21 mouse cellular contexts compared by ENCODE assay signal in the genomic region with DNA sequence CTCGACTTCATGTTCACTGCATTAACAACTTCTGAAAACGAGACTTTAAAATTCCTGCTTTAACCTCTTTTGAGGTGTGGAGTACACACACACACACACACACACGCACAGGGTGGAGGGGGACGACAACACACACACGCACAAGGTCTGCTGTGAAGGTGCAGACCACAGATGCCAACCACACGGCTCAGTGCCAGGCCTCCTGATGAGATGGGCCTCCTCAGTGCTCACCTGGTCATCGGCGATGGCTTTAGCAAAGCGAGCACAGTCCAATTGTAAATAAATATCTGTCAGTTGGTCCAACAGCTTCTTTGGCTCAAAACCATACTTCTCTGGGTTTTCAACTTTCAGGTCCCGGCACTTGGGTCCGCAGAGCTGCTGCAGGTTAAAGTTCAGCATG. TPM values are rescaled to one million over a fixed set of nuclear protein-coding genes. Genes with fewer than 3 reads are reported as not detected.
DNase-seq lines count a peak whose midpoint lies in the region; ATAC-seq and TF ChIP-seq lines count a peak whose summit lies in the region.
"Had no signal": no experiment of that assay in that cellular context is flagged by ENCODE, and none has a peak within 500 bp of the region (broad histone marks: within the 10 kb centered on the region; RNA-seq: fewer than 3 reads in every experiment).

No protein-coding gene starts in this region.

- no peak overlapping the region for H3K4me2 ChIP-seq in hindbrain, embryonic 11.5 days (replicated peaks; ENCODE audit: low read depth, low read length)
- H3K4me2 ChIP-seq: embryonic facial prominence, embryonic 12.5 days; forebrain, embryonic 15.5 days; heart, embryonic 11.5 days; heart, embryonic 15.5 days; hindbrain, embryonic 14.5 days; intestine, embryonic 15.5 days had no signal

- no peaks in the 10 kb centered on the region for H3K9me3 ChIP-seq in hindbrain, embryonic 11.5 days (ENCODE audit: control insufficient read depth, low read length)
- H3K9me3 ChIP-seq: embryonic facial prominence, embryonic 12.5 days; forebrain, embryonic 15.5 days; G1E; heart, embryonic 15.5 days; intestine, embryonic 15.5 days had no signal

- ATAC-seq in hindbrain, embryonic 11.5 days (ENCODE audit: low FRiP score), result no peak
- ATAC-seq: CD4-positive, CD25-positive, alpha-beta regulatory T cell, adult 4 months; forebrain, embryonic 15.5 days; intestine, embryonic 15.5 days had no signal

- no peak overlapping the region for H3K9ac ChIP-seq in hindbrain, embryonic 11.5 days (ENCODE audit: low read depth, low read length)
- H3K9ac ChIP-seq: embryonic facial prominence, embryonic 12.5 days; forebrain, embryonic 15.5 days; heart, embryonic 15.5 days; hindbrain, embryonic 14.5 days; intestine, embryonic 15.5 days had no signal

- TF ChIP-seq CTCF in left cerebral cortex, adult 2 months (IDR thresholded peaks at IDR 0.05), result no peak

- H3K27me3 ChIP-seq in hindbrain, embryonic 11.5 days (ENCODE audit: control insufficient read depth, insufficient read depth, low read length), result no peaks in the 10 kb centered on the region
- H3K27me3 ChIP-seq: embryonic facial prominence, embryonic 12.5 days; forebrain, embryonic 15.5 days; heart, embryonic 15.5 days; intestine, embryonic 15.5 days had no signal

- DNase-seq in left cerebral cortex, postnatal 4 days, result peak; percentile 49
- no peak for DNase-seq in left cerebral cortex, adult 2 months (ENCODE audit: extremely low spot score in 1 of 2, low spot score in 2 of 2)
- peak; percentile 64 for DNase-seq in cerebellum, adult 8-10 months
- DNase-seq in cerebellum, postnatal 10 days, result peak; percentile 83
- DNase-seq in B cell, adult 2 months, result no peak
- DNase-seq in hindbrain, embryonic 11.5 days (ENCODE audit: low spot score), result no peak
- DNase-seq in urinary bladder, adult 18-20 months (ENCODE audit: low spot score in 2 of 2), result no peak
- DNase-seq: adrenal gland, adult 8-10 months; adrenal gland, postnatal 36 days; gastrocnemius, postnatal 10 days; heart, adult 2 months; heart, postnatal 14 days; kidney, adult 18-20 months had no signal

- intact Hi-C loops in left cerebral cortex, postnatal 4 days (cut with DNase I), result no loop called here
- intact Hi-C loops in left cerebral cortex, adult 2 months (cut with DNase I), result no loop called here

- H3K36me3 ChIP-seq in hindbrain, embryonic 11.5 days (ENCODE audit: control insufficient read depth, insufficient read depth, low read length), result peaks cover 23% of the 10 kb centered on the region

- 95% methylated on average over 11 of the region's 11 CpGs for WGBS in hindbrain, embryonic 11.5 days

- H3K4me1 ChIP-seq in hindbrain, embryonic 11.5 days (replicated peaks; ENCODE audit: control insufficient read depth, insufficient read depth, low read length), result no peaks in the 10 kb centered on the region
- H3K4me1 ChIP-seq: embryonic facial prominence, embryonic 12.5 days; forebrain, embryonic 15.5 days; intestine, embryonic 15.5 days had no signal

- H3K4me3 ChIP-seq in left cerebral cortex, adult 2 months, result no peak overlapping the region
- H3K4me3 ChIP-seq in hindbrain, embryonic 11.5 days (ENCODE audit: low read depth, low read length), result no peak overlapping the region
- H3K4me3 ChIP-seq: embryonic facial prominence, embryonic 12.5 days; forebrain, embryonic 15.5 days; heart, adult 2 months; heart, embryonic 15.5 days; intestine, embryonic 15.5 days had no signal

- H3K27ac ChIP-seq in left cerebral cortex, adult 2 months, result no peak overlapping the region
- H3K27ac ChIP-seq in hindbrain, embryonic 11.5 days (ENCODE audit: low read depth, low read length), result no peak overlapping the region
- H3K27ac ChIP-seq: embryonic facial prominence, embryonic 12.5 days; forebrain, embryonic 15.5 days; heart, adult 2 months; heart, embryonic 15.5 days; hindbrain, embryonic 14.5 days; intestine, embryonic 15.5 days had no signal

RNA-seq across cellular contexts. Expression of a gene that starts 27.4 kb away (rescaled TPM):
- 100 to 1,000 TPM; 420 to 423 TPM for total RNA-seq in left cerebral cortex, postnatal 4 days (2021)
- 100 to 1,000 TPM; 444 to 487 TPM for total RNA-seq in left cerebral cortex, adult 2 months (2021)
- 113 and 173 TPM in 2 replicates for polyA plus RNA-seq in hindbrain, embryonic 11.5 days (2014; fragmentation: Nextera tagmentation; extraction: Ambion mirVana)

Comparison
In these comparisons a context has a peak if more than half of its experiments do, and no peak if none do; other contexts are left out.
1. DNase-seq: peak in left cerebral cortex, postnatal 4 days (single experiment), cerebellum, adult 8-10 months (single experiment) and cerebellum, postnatal 10 days (2 of 2); none in left cerebral cortex, adult 2 months (0 of 2), B cell, adult 2 months (0 of 2), hindbrain, embryonic 11.5 days (single experiment) and urinary bladder, adult 18-20 months (0 of 2).